Mouse (Mus musculus) heart, adult 11 months (tissue): ENCODE results near the gene Ubxn10.

Source experiments
- DNase-seq: peaks from one replicate; pipeline ENCODE4 v3.0.0; 2022

Ubxn10 gene

GRCm38 (mm10) chr4:138700184-138700982, 36.6 kb downstream of the Ubxn10 start:
- DNase-seq, result no peak

GRCm38 (mm10) chr4:138698296-138698695, 38.7 kb downstream of the Ubxn10 start:
- DNase-seq, result no peak

- no peak for DNase-seq
Observed at GRCm38 (mm10) chr4:138697166-138697860, 39.7 kb downstream of the Ubxn10 start.

GRCm38 (mm10) chr4:138696720-138697119, 40.2 kb downstream of the Ubxn10 start:
- DNase-seq, result no peak

GRCm38 (mm10) chr4:138693043-138693692, 43.8 kb downstream of the Ubxn10 start:
- no peak for DNase-seq

- DNase-seq, result no peak
Observed at GRCm38 (mm10) chr4:138691443-138692181, 45.4 kb downstream of the Ubxn10 start.

- no peak for DNase-seq
Observed at GRCm38 (mm10) chr4:138690561-138690960, 46.4 kb downstream of the Ubxn10 start.

- DNase-seq, result no peak
Observed at GRCm38 (mm10) chr4:138689094-138689512, 47.9 kb downstream of the Ubxn10 start.

- no peak for DNase-seq
Observed at GRCm38 (mm10) chr4:138685813-138686212, 51.2 kb downstream of the Ubxn10 start.

GRCm38 (mm10) chr4:138682760-138683159, 54.2 kb downstream of the Ubxn10 start:
- DNase-seq, result no peak

- no peak for DNase-seq
Observed at GRCm38 (mm10) chr4:138680124-138680523, 56.8 kb downstream of the Ubxn10 start.

- no peak for DNase-seq
Observed at GRCm38 (mm10) chr4:138677579-138677978, 59.4 kb downstream of the Ubxn10 start.

GRCm38 (mm10) chr4:138676480-138676879, 60.5 kb downstream of the Ubxn10 start:
- no peak for DNase-seq

- no peak for DNase-seq
Observed at GRCm38 (mm10) chr4:138672160-138672559, 64.8 kb downstream of the Ubxn10 start.

GRCm38 (mm10) chr4:138670093-138670889, 66.7 kb downstream of the Ubxn10 start:
- DNase-seq, result no peak

GRCm38 (mm10) chr4:138666521-138666920, 70.4 kb downstream of the Ubxn10 start:
- no peak for DNase-seq

- no peak for DNase-seq
Observed at GRCm38 (mm10) chr4:138659936-138660602, 76.9 kb downstream of the Ubxn10 start.
